Mouse (Mus musculus) forebrain, embryonic 14.5 days (tissue): ENCODE data around the gene Hypk. TPM values are rescaled to one million over a fixed set of nuclear protein-coding genes. Genes with fewer than 3 reads are reported as not detected.

Source experiments
- ATAC-seq: fragments of 200-750 bp; cut with Nextera tagmentation; 2 replicates; pipeline ENCODE4 v1.8.0; 2017; ENCODE audit warnings: mild to moderate bottlenecking, moderate library complexity
- DNase-seq: peaks from one replicate; pipeline ENCODE4 v3.0.0-alpha.2; 2015; ENCODE audit warnings: low spot score
- H3K27ac ChIP-seq: fragments of 300-500 bp; sonication (generic); 2 replicates; pipeline ENCODE4 v1.5.1; 2014; ENCODE audit warnings: low read depth, mild to moderate bottlenecking, control low read depth, low read length, moderate library complexity
- H3K27me3 ChIP-seq: fragments of 300-500 bp; sonication (generic); replicated peaks from 2 replicates; pipeline ENCODE4 v1.6.1; 2014; ENCODE audit warnings: low read length, control low read depth, mixed read lengths; ENCODE audit not compliant: control insufficient read depth, insufficient read depth
- H3K36me3 ChIP-seq: fragments of 300-500 bp; sonication (generic); 2 replicates; pipeline ENCODE4 v1.6.1; 2014; ENCODE audit warnings: low read length, control low read depth; ENCODE audit not compliant: control insufficient read depth, insufficient read depth
- H3K4me1 ChIP-seq: fragments of 300-500 bp; sonication (generic); 2 replicates; pipeline ENCODE4 v1.6.1; 2014; ENCODE audit warnings: antibody characterized with exemption, low read length, control low read depth; ENCODE audit not compliant: control insufficient read depth, insufficient read depth
- H3K4me2 ChIP-seq: fragments of 300-500 bp; sonication (generic); 2 replicates; pipeline ENCODE4 v1.6.1; 2014; ENCODE audit warnings: mild to moderate bottlenecking, control low read depth, low read length
- H3K4me3 ChIP-seq: fragments of 300-500 bp; sonication (generic); 2 replicates; pipeline ENCODE4 v1.5.1; 2014; ENCODE audit warnings: low read depth, low read length, control low read depth
- H3K9ac ChIP-seq: fragments of 300-500 bp; sonication (generic); 2 replicates; pipeline ENCODE4 v1.6.1; 2014; ENCODE audit warnings: mild to moderate bottlenecking, low read length, control low read depth, moderate library complexity
- H3K9me3 ChIP-seq: fragments of 300-500 bp; sonication (generic); replicated peaks from 2 replicates; pipeline ENCODE4 v1.6.1; 2016; ENCODE audit warnings: low read length, control low read depth, mixed read lengths; ENCODE audit not compliant: control insufficient read depth
- WGBS: fragments of 180-500 bp; shearing (Covaris S2); extraction: QIAGEN DNeasy Blood & Tissue Kit; methylation state at CpG from one replicate; pipeline ENCODE4 v1.1.7; 2014; 5-methylcytosine and 5-hydroxymethylcytosine counted together
- polyA plus RNA-seq: library from polyadenylated mRNA; unstranded; fragments of >200 nt; fragmentation: Nextera tagmentation; extraction: Ambion mirVana; gene quantifications from 2 replicates; pipeline ENCODE4 v1.2.1, GENCODE M21; 2014

Gene Hypk
- polyA plus RNA-seq, 1 experiment from 2014 or later = 95.1 TPM

GRCm38 (mm10) chr2:121443068-121443349, 10.1 kb upstream of the Hypk start:
- ATAC-seq = no peak
- H3K4me2 ChIP-seq = peak overlapping the region; percentile 61
- peak overlapping the region; percentile 28; the same call in 1 of the 2 replicates for H3K4me3 ChIP-seq
- H3K9me3 ChIP-seq = no peaks in the 10 kb centered on the region
- H3K27me3 ChIP-seq = peaks cover 13% of the 10 kb centered on the region; the same call in 1 of the 2 replicates
- 7% methylated on average over 8 of the region's 8 CpGs for WGBS
- peak; percentile 35 for DNase-seq
- peak overlapping the region; percentile 43 for H3K9ac ChIP-seq
- no peak overlapping the region for H3K27ac ChIP-seq
- peaks cover 14% of the 10 kb centered on the region for H3K4me1 ChIP-seq
- peaks cover 21% of the 10 kb centered on the region for H3K36me3 ChIP-seq

DNA sequence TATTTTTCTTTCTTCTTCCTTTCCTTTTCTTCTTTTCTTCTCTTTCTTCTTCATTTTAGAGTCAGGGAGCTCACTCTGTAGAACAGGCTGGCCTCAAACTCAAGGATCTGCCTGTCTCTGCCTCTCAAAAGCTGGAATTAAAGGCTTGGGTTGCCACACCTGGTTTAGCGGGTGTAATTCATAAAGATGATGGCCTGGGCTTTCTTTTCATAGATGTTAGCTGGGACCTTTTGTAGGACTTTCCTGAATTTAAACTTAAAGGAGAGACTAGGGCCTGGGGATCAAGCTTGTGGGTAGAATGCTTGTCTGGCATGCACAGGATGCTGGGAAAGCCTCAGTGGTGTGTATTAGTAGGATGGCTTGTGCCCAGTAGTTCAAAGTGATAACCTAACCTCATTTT, 8.9 kb upstream of the Hypk start, which contains the start of gene Ell3:
Gene Ell3 (minus strand): TSS at position 101 of the 400 bp plus-strand sequence.
- peaks cover 15% of the 10 kb centered on the region for H3K4me1 ChIP-seq
- WGBS = 80% methylated on average over 1 of the region's 1 CpGs
- no peaks in the 10 kb centered on the region for H3K9me3 ChIP-seq
- ATAC-seq (no peak), DNase-seq (no peak)
- H3K4me2 ChIP-seq = peak within 1 kb of the TSS; percentile 61
- no peak within 1 kb of the TSS for H3K4me3 ChIP-seq
- no peak within 1 kb of the TSS for H3K27ac ChIP-seq
- peaks cover 13% of the 10 kb centered on the region; the same call in 1 of the 2 replicates for H3K27me3 ChIP-seq
- H3K9ac ChIP-seq = no peak within 1 kb of the TSS
- H3K36me3 ChIP-seq = peaks cover 9% of the 10 kb centered on the region

DNA sequence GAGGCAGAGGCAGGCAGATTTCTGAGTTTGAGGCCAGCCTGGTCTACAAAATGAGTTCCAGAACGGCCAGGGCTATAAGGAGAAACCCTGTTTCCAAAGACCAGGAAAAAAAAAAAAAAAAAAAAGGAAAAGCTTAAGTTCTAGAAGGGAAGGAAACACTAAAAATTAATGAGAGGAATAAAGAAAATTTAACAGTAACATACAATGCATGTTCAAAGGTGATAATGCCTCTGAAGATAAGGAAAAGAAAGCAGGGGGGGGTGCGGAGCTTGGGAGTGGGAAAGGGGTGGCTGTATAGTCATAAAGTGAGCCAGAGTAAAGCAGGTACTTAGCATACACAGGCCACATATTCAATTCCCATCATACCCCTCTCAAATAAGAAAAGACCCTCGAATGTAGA, 8.0 kb upstream of the Hypk start:
- no peaks in the 10 kb centered on the region for H3K9me3 ChIP-seq
- H3K27me3 ChIP-seq = peaks cover 13% of the 10 kb centered on the region; the same call in 1 of the 2 replicates
- peaks cover 16% of the 10 kb centered on the region for H3K4me1 ChIP-seq
- H3K27ac ChIP-seq = no peak overlapping the region
- no peak overlapping the region for H3K9ac ChIP-seq
- no peak overlapping the region for H3K4me3 ChIP-seq
- ATAC-seq = no peak
- no peak for DNase-seq
- H3K36me3 ChIP-seq = no peaks in the 10 kb centered on the region; the same call in 1 of the 2 replicates
- no peak overlapping the region for H3K4me2 ChIP-seq
- WGBS = 87% methylated on average over 3 of the region's 3 CpGs

DNA sequence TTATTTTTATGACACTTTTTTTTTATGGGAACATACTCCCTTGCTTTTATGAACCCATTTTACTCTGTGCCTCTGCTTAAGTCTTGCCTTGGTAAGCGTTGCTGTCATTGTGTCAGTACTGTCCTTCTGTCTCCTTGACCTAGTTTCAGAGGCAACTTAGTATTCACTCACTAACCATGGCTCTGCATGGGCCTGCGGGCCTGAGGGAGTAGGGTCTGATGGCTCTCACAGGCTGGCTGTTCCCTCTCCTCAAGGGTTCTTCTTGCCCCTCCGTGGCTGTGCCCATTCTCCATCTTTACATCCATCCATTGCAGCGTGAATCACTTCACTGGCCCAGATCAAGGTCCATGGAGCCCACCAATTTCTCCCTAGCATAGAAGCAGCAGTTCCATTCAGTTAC, 6.6 kb upstream of the Hypk start:
- H3K4me1 ChIP-seq = peaks cover 20% of the 10 kb centered on the region
- no peaks in the 10 kb centered on the region for H3K9me3 ChIP-seq
- peaks cover 5% of the 10 kb centered on the region; the same call in 1 of the 2 replicates for H3K36me3 ChIP-seq
- H3K27ac ChIP-seq = no peak overlapping the region
- ATAC-seq (no peak), DNase-seq (no peak)
- no peak overlapping the region for H3K4me3 ChIP-seq
- H3K27me3 ChIP-seq = peaks cover 11% of the 10 kb centered on the region; the same call in 1 of the 2 replicates
- no peak overlapping the region for H3K4me2 ChIP-seq
- WGBS = 84% methylated on average over 4 of the region's 4 CpGs
- H3K9ac ChIP-seq = no peak overlapping the region

- peaks cover 17% of the 10 kb centered on the region for H3K4me1 ChIP-seq
- H3K9me3 ChIP-seq = no peaks in the 10 kb centered on the region
- H3K4me3 ChIP-seq = no peak overlapping the region
- DNase-seq (no peak), ATAC-seq (no peak)
- no peak overlapping the region for H3K27ac ChIP-seq
- peaks cover 7% of the 10 kb centered on the region; the same call in 1 of the 2 replicates for H3K36me3 ChIP-seq
- H3K27me3 ChIP-seq = peaks cover 8% of the 10 kb centered on the region; the same call in 1 of the 2 replicates
- no peak overlapping the region for H3K9ac ChIP-seq
- H3K4me2 ChIP-seq = no peak overlapping the region
- 97% methylated on average over 3 of the region's 3 CpGs for WGBS
Observed at GRCm38 (mm10) chr2:121447006-121447405, 6.1 kb upstream of the Hypk start.

GRCm38 (mm10) chr2:121448136-121448535, 5.0 kb upstream of the Hypk start:
- Histone ChIP-seq H3K4me3 (peak overlapping the region; percentile 96), H3K4me2 (peak overlapping the region; percentile 51), H3K9ac (peak overlapping the region; percentile 22), H3K27ac (peak overlapping the region; percentile 5; the same call in 1 of the 2 replicates), H3K9me3 (no peaks in the 10 kb centered on the region), H3K27me3 (no peaks in the 10 kb centered on the region), H3K4me1 (peaks cover 7% of the 10 kb centered on the region), H3K36me3 (peaks cover 18% of the 10 kb centered on the region)
- ATAC-seq (no peak), DNase-seq (peak; percentile 48)
- WGBS = 20% methylated on average over 9 of the region's 9 CpGs

GRCm38 (mm10) chr2:121448739-121449535, 4.2 kb upstream of the Hypk start, which contains the start of gene Serf2:
Gene Serf2 (plus strand): TSS chr2:121449195.
- DNase-seq (peak; percentile 99), ATAC-seq (peak; percentile 99)
- under 1% methylated on average over 71 of the region's 74 CpGs for whole genome bisulfite sequencing

GRCm38 (mm10) chr2:121449545-121450011, 3.5 kb upstream of the Hypk start:
- ATAC-seq (peak; percentile 78), DNase-seq (no peak)
- Histone ChIP-seq H3K27ac (peak overlapping the region; percentile 94), H3K9ac (peak overlapping the region; percentile 91), H3K4me2 (peak overlapping the region; percentile 94), H3K36me3 (peaks cover 24% of the 10 kb centered on the region), H3K4me3 (peak overlapping the region; percentile 96), H3K27me3 (no peaks in the 10 kb centered on the region), H3K4me1 (peaks cover 7% of the 10 kb centered on the region), H3K9me3 (no peaks in the 10 kb centered on the region)
- under 1% methylated on average over 49 of the region's 54 CpGs for WGBS

More at GRCm38 (mm10) chr2:121448739-121449535, 4.2 kb upstream of the Hypk start, which contains the start of gene Serf2:
- Histone ChIP-seq H3K4me2 (peak within 1 kb of the TSS; percentile 94), H3K4me1 (peaks cover 7% of the 10 kb centered on the region), H3K9ac (peak within 1 kb of the TSS; percentile 91), H3K36me3 (peaks cover 24% of the 10 kb centered on the region), H3K4me3 (peak within 1 kb of the TSS; percentile 96), H3K27me3 (no peaks in the 10 kb centered on the region), H3K9me3 (no peaks in the 10 kb centered on the region), H3K27ac (peak within 1 kb of the TSS; percentile 94)

DNA sequence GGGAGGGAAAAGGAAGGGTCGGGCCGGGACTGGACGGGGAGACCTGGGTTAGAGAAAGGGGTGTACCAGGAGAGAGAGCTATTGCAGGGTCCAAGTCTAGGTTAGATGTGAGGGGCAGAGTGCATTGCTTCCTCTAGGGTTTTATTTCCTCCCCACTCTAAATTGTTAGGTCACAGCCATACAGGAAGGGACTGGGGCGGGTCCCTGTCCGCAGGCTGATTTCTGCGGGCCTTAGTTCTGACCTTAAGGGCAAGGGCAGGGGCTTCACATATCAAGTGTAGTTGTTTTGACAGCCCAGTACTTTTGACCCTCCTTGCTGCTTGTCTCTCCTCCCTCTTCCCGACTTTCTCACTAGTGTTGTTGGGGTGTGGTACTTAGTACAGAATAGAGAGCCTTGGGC, 3.0 kb upstream of the Hypk start:
- H3K36me3 ChIP-seq = peaks cover 24% of the 10 kb centered on the region
- peaks cover 7% of the 10 kb centered on the region for H3K4me1 ChIP-seq
- 4% methylated on average over 7 of the region's 7 CpGs for WGBS
- H3K4me3 ChIP-seq = peak overlapping the region; percentile 96
- no peaks in the 10 kb centered on the region for H3K27me3 ChIP-seq
- DNase-seq = no peak
- peak overlapping the region; percentile 94 for H3K4me2 ChIP-seq
- H3K27ac ChIP-seq = peak overlapping the region; percentile 94; the same call in 1 of the 2 replicates
- H3K9me3 ChIP-seq = no peaks in the 10 kb centered on the region
- ATAC-seq = no peak
- H3K9ac ChIP-seq = peak overlapping the region; percentile 91
